Mouse (Mus musculus): ENCODE results near the gene Msln.

Msln gene

DNA sequence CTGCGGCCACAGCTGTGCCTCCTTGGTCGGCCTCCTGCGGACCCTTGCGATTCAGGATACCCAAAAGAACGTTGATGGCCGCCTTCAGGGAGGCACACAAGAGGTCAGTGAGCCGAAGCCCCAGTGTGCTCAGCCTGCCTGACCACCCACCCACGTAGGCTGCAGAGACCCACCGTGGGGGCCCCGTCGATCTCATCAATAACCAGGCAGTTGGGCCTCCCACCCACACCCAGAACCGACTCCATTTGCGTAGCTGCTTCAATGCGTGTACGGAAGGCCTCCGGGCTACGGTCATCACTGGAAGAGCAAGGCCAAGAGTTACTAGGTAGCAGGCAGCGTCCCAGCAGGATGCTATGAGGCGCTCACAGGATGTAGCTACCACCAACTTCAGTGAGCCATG lies 30.7 kb downstream of the Msln start:
- no peak for DNase-seq (ENCODE audit: low spot score)

DNA sequence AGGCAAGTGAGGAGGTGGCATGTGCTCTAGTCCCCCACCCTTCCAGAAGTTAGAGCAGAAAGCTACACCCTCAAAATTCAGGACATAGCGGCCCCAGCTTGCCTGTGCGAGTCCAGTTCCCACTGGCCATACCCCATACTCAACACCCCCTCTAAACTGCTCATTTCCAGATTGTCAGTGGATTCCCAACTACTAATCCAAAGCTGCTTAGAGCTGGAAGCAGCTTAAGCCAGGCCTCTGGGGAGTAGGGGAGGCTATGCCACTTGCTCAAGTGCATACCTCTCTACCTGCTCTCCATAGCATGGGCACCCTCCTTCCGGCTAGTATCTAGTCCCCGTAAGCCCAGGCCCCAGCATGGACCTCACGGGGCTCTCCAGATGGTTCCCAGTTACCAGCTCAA lies 32.7 kb downstream of the Msln start:
- no peak for DNase-seq (ENCODE audit: low spot score)

DNA sequence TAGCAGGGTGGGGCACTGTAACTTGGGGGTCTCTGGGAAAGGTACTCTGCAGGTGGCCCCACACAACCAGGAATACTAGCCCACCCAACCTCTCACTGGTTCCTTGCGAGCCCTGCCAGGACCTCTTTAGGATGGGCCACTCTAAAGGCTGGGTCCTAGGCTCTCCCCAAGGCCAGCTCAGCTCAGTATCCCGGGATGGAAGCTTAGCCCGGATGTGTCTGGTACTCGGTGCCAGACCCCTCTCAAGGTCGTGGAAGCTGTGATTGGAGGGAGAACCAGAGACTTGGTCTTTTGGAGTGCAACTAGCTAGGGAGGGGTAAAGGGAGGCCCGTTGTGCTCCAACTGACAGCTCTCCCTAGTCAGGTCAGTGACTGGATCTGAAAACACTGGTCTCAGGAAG lies 36.5 kb downstream of the Msln start:
- no peak for DNase-seq (ENCODE audit: low spot score)

DNA sequence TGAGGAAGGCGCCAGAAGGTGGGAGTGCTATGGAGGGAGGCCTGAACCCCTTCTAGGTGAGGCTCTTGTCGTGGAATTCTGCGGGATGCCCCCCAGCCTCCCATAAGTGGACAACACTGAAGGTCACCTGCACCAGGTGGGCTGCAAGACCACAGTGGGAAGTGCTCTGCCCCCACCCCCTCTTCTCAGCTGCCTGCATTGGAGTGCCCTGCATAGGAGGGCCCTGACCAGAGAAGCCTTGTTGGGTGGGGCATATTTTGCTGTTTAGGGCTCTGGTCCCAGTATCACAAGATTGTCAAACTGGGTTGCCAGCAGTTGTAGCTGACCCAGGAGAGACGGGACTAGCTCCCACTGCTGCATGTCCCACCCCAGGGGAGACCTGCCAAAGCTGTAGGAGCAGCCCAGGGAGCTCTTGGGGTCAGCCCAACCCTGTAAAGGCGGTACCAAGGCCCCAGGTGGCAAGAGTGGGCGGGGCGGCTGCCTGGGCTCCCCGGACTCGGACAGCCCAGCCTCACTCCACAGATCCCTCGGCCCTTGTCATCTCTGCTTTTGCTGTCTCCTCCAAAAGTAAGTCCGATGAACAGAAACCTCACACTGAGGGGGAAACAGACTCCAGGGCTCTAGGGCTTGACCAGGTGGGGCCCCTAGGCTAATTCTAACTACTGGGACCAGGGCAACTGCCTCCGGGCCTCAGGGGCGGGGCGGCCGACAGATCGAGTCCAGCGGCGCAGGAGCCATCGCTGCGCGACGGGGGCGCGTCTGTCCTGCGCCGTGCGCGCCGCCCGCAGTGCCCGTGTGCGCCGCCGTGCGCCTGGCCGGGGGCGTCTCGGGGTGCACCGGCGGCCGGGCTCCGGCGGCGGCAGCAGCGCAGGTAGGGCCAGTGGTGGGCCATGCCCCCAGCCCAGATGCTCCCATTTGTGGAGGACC lies 37.2 kb downstream of the Msln start, which contains the start of gene Gng13:
Gene Gng13 (plus strand): TSS at position 461 of the 927 bp plus-strand sequence.
- no peak for DNase-seq (ENCODE audit: low spot score)

DNA sequence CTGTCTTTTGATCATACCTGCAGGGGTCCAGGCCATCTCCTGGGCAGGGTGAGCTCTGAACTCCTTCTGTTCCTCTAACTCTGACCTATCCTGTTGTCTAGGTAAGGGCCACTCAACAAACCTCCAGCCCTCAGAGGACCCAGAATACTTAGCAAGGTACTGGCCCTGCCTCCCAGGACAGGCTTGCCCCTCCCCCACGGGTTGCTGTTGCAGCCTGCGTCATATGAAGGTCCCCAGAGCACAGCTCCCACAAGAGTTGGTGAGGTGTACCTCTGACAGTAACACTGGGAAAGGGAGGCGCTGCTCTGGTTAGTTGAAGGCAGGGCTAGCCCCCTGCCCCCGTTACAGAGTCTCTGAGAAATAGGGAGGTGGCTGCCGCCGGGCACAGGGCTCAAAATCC lies 38.0 kb downstream of the Msln start:
- DNase-seq (ENCODE audit: low spot score) = no peak

DNA sequence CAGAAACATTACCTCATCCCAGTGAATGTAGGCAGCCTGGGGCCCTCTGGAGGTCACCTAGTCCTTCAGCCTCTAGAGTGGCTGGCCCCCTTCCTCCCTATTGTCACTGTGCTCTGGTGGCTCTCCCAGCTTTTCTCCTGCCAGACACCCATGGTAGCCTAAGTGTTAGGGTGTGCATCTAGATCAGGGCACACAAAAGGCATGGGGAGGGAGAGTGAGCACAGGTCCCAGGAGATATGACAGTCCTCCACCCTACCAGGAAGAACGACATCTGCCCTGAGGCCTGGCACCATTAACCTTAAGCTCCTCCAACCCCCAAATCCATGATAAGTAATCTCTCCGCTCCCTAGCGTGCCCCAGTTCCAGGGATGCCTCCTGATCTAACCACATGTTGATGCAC lies 38.6 kb downstream of the Msln start:
- no peak for DNase-seq (ENCODE audit: low spot score)

DNA sequence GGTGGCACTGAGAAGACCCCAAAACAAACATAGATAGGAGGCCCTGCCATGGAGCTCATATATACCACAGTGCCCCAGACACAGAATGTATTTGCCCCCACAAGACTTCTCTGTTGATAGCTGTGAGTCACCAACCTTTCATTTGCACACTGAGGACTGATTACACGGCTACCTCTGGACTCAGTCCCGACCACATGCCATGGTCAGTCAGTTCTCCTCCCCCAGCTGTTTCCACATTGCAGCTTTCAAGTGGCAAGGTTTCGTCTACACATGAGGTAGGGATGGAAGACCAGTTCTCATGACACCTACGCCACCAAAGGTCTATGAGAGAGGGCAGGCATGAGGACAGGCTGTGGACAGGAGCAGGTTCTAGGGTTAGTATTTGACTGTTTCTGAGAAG lies 43.0 kb downstream of the Msln start:
- no peak for DNase-seq (ENCODE audit: low spot score)

DNA sequence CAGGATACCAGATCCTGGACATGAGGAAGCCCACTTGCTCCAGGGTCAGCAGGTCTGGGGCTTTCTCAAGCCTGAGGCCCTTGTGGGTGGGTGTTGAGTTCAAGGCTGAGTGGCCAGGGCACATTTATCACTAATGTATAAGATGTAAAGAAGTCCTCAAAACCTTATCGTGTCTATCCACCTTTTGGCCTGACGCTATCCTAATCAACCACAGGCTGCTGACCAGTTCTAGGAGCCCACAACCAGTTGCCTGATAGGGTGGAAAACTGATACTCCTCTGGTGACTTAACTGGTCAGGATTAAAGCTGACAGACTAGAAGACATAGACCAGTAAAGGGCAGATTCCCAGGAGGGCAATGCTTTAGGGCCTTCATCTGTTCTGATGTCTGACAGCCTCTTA lies 44.2 kb downstream of the Msln start:
- no peak for DNase-seq (ENCODE audit: low spot score)

DNA sequence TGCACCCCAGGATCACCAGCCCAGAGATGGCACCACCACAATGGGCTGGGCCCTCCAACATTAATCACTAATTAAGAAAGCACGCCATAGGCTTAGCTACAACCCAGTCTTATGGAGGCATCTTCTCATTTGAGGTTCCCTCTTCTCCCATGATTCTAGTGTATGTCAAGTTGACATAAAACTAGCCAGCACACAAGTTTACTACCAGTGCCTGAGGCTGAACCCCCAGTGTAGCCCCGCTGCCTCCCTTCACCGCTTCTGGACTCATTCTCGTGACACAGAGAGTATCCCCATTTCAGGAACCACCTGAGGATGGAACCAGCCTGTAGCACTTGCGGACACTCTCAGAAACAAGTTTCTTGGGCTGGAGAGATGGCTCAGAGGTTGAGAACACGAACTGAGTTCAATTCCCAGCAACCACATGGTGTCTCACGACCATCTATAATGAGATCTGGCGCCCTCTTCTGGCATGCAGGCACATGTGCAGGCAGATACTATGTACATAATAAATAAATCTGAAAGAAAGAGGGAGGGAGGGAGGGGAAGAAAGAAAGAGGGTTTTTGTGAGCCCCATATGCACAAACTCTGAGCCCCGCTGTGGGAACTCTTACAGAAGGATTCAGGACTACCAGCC lies 53.2 kb downstream of the Msln start:
- DNase-seq (ENCODE audit: low spot score) = no peak
